Mouse (Mus musculus) neural tube, embryonic 11.5 days (tissue): ENCODE results near the gene Phtf2. TPM values are rescaled to one million over a fixed set of nuclear protein-coding genes. Genes with fewer than 3 reads are reported as not detected.

Experiments used
- ATAC-seq: fragments of 200-750 bp; cut with Nextera tagmentation; 2 replicates; pipeline ENCODE4 v1.8.0; 2017; ENCODE audit warnings: moderate number of reproducible peaks, mild to moderate bottlenecking, moderate TSS enrichment, moderate library complexity; ENCODE audit not compliant: insufficient read depth, low FRiP score, low TSS enrichment
- DNase-seq: peaks from one replicate; pipeline ENCODE4 v3.0.0-alpha.2; 2015; ENCODE audit warnings: low spot score
- H3K27ac ChIP-seq: fragments of 300-500 bp; sonication (generic); 2 replicates; pipeline ENCODE4 v1.5.1; 2014; ENCODE audit warnings: low read depth, mild to moderate bottlenecking, low read length
- H3K27me3 ChIP-seq: fragments of 300-500 bp; sonication (generic); 2 replicates; pipeline ENCODE4 v1.6.1; 2014; ENCODE audit warnings: mild to moderate bottlenecking, low read length, mixed read lengths; ENCODE audit not compliant: control insufficient read depth, insufficient read depth
- H3K36me3 ChIP-seq: fragments of 300-500 bp; sonication (generic); 2 replicates; pipeline ENCODE4 v1.6.1; 2014; ENCODE audit warnings: mild to moderate bottlenecking, low read length, moderate library complexity, mixed read lengths; ENCODE audit not compliant: control insufficient read depth, insufficient read depth
- H3K4me1 ChIP-seq: fragments of 300-500 bp; sonication (generic); 2 replicates; pipeline ENCODE4 v1.6.1; 2014; ENCODE audit warnings: low read length, mixed read lengths; ENCODE audit not compliant: control insufficient read depth, insufficient read depth
- H3K4me2 ChIP-seq: fragments of 300-500 bp; sonication (generic); 2 replicates; pipeline ENCODE4 v1.6.1; 2014; ENCODE audit warnings: low read depth, mild to moderate bottlenecking, moderate library complexity
- H3K4me3 ChIP-seq: fragments of 300-500 bp; sonication (generic); 2 replicates; pipeline ENCODE4 v1.5.1; 2014; ENCODE audit warnings: low read depth, low read length
- H3K9ac ChIP-seq: fragments of 300-500 bp; sonication (generic); 2 replicates; pipeline ENCODE4 v1.6.1; 2014; ENCODE audit warnings: mild to moderate bottlenecking, low read length
- H3K9me3 ChIP-seq: fragments of 300-500 bp; sonication (generic); 2 replicates; pipeline ENCODE4 v1.6.1; 2016; ENCODE audit warnings: low read length; ENCODE audit not compliant: control insufficient read depth
- WGBS: fragments of 180-500 bp; shearing (Covaris S2); extraction: QIAGEN DNeasy Blood & Tissue Kit; methylation state at CpG from one replicate; pipeline ENCODE4 v1.1.7; 2014; 5-methylcytosine and 5-hydroxymethylcytosine counted together
- polyA plus RNA-seq: library from polyadenylated mRNA; unstranded; fragments of >200 nt; fragmentation: Nextera tagmentation; extraction: Ambion mirVana; gene quantifications from 2 replicates; pipeline ENCODE4 v1.2.1, GENCODE M21; 2014

Phtf2 gene
- polyA plus RNA-seq, 1 experiment from 2014 or later: 21.5 TPM

DNA sequence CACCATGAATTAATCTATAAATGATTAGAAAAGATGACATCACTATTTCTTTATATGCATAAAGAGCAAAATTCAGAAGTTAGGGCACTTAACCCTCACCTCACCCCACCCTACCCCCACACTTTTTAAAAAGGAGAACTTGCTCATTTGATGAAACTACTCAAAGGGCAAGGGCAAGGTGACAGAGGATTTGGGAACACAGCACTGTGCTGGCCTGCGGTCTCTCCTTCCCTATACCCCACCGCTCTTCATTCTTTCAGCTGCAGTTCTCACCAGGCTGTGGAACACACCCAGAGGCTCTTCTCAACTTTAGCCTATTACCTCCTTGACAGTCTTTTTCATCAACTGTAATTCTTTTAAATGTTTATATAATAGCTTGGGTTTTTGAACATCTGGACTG is 34.9 kb downstream of the Phtf2 start:
- no peak overlapping the region for H3K4me2 ChIP-seq
- no peak overlapping the region for H3K4me3 ChIP-seq
- DNase-seq (no peak), ATAC-seq (no peak)
- H3K27ac ChIP-seq: no peak overlapping the region
- no peaks in the 10 kb centered on the region for H3K9me3 ChIP-seq
- 94% methylated on average over 2 of the region's 2 CpGs for WGBS
- no peaks in the 10 kb centered on the region for H3K36me3 ChIP-seq
- no peaks in the 10 kb centered on the region for H3K4me1 ChIP-seq
- H3K9ac ChIP-seq: no peak overlapping the region
- H3K27me3 ChIP-seq: no peaks in the 10 kb centered on the region

DNA sequence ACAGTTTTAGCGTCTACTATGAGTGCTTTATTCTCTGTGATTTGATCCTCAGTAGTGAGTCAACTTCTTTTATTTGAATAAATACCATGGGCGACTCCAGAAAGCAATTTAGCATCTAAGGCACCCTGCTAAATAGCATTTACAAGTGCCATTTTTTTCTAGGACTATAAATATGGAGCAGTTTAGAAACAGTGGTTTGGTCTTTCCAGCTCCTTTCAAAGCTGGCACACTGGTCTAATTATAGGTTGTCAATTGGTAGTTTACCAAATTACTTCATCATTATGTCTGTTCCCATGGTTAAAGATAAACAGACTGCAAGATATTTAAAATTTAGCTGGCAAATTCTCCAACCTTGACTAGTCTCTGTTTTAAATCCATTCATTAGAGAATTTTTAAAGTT is 38.1 kb downstream of the Phtf2 start:
- no peaks in the 10 kb centered on the region for H3K4me1 ChIP-seq
- no peak for DNase-seq
- H3K4me3 ChIP-seq: no peak overlapping the region
- WGBS: 73% methylated on average over 2 of the region's 2 CpGs
- no peak overlapping the region for H3K9ac ChIP-seq
- no peaks in the 10 kb centered on the region for H3K36me3 ChIP-seq
- no peak overlapping the region for H3K4me2 ChIP-seq
- H3K9me3 ChIP-seq: no peaks in the 10 kb centered on the region
- no peak for ATAC-seq
- H3K27ac ChIP-seq: no peak overlapping the region
- no peaks in the 10 kb centered on the region for H3K27me3 ChIP-seq

DNA sequence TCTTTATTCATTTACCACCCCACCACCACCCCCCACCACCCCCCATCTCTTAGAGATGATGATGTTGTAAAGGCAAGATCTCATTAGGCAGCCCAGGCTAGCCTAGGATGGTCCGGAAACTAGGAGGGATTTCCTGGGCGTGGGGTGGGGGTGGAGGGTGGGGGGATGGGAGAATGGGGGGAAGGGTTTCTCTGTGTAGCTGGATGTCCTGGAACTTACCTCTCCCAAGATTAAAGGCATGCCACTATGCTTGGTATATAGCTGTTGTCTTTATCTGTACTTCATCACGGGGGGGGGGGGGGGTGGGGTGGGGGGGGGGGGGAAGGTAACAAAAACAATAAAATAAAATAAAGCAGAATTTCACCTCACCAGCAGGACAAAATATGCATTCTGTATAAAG is 38.5 kb downstream of the Phtf2 start:
- 69% methylated on average over 2 of the region's 3 CpGs for WGBS
- no peak for DNase-seq
- Histone ChIP-seq H3K4me2 (no peak overlapping the region), H3K9ac (no peak overlapping the region), H3K27ac (no peak overlapping the region), H3K4me3 (no peak overlapping the region), H3K36me3 (no peaks in the 10 kb centered on the region), H3K4me1 (no peaks in the 10 kb centered on the region), H3K27me3 (no peaks in the 10 kb centered on the region), H3K9me3 (no peaks in the 10 kb centered on the region)
- no peak for ATAC-seq

DNA sequence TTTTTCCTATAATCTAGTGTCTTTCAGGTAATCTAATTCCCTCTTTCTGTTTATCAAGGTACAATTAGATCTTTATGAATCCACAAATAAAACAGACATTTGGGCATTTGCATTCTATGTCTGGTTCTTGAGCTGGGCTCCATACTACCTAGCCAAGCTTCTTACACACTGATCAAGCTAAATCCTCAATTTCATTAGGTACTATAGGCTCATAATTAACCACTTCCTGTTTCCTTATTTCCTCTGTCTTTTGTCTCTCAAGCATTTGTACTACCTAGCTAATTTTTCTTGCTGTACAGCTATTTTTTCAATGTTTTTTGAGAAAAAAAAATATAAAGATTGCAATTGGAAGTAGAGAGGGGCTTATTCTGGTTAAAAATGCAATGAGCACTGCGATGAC is 44.8 kb downstream of the Phtf2 start:
- Histone ChIP-seq H3K9ac (no peak overlapping the region), H3K4me2 (no peak overlapping the region), H3K27me3 (no peaks in the 10 kb centered on the region), H3K4me3 (no peak overlapping the region), H3K9me3 (no peaks in the 10 kb centered on the region), H3K27ac (no peak overlapping the region), H3K36me3 (no peaks in the 10 kb centered on the region), H3K4me1 (no peaks in the 10 kb centered on the region)
- WGBS: 100% methylated on average over 1 of the region's 1 CpGs
- ATAC-seq (no peak), DNase-seq (no peak)

DNA sequence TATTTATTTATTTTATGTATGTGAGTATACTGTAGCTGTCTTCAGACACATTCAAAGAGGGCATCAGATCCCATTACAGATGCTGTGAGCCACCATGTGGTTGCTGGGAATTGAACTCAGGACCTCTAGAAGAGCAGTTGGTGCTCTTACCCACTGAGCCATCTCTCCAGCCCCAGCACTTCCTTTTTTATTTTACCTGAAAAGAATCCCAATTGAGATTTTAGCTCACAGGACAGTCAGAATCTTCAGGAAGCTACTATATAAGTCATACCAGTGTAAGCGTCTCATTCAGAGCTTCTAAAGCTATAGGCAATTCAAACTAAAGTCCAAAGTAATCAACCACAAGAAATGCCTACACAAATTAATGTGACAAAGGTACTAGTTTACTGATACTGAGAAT is 47.5 kb downstream of the Phtf2 start:
- no peak overlapping the region for H3K27ac ChIP-seq
- WGBS: 90% methylated on average over 1 of the region's 1 CpGs
- no peaks in the 10 kb centered on the region for H3K9me3 ChIP-seq

DNA sequence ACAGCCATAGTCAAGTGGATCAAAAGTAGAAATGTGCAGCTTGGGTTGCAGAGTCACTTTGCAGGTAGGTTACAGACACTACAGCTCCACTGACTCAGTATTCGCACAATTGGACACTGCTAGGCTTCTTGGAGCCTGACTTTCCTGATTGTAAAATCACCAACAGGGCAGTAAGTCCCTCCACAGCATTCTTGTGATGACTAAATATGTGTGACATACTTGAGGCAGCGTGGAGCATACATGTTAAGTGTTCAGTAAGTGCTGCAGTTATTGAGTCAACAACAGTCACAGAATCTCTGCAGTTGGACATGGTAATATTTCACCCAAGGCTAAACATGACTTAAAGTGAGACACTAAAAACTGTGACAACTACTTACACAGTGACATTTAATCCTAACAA is 50.5 kb downstream of the Phtf2 start:
- Histone ChIP-seq H3K4me2 (no peak overlapping the region), H3K27me3 (no peaks in the 10 kb centered on the region), H3K4me1 (no peaks in the 10 kb centered on the region), H3K36me3 (no peaks in the 10 kb centered on the region), H3K27ac (no peak overlapping the region), H3K9me3 (no peaks in the 10 kb centered on the region), H3K4me3 (no peak overlapping the region), H3K9ac (no peak overlapping the region)
- DNase-seq (no peak), ATAC-seq (no peak)
- 89% methylated on average over 2 of the region's 2 CpGs for WGBS

More for the DNA sequence above, 47.5 kb downstream of the Phtf2 start:
- Histone ChIP-seq H3K9ac (no peak overlapping the region), H3K4me1 (no peaks in the 10 kb centered on the region), H3K4me2 (no peak overlapping the region), H3K27me3 (no peaks in the 10 kb centered on the region), H3K36me3 (no peaks in the 10 kb centered on the region), H3K4me3 (no peak overlapping the region)
- no peak for ATAC-seq
- no peak for DNase-seq

DNA sequence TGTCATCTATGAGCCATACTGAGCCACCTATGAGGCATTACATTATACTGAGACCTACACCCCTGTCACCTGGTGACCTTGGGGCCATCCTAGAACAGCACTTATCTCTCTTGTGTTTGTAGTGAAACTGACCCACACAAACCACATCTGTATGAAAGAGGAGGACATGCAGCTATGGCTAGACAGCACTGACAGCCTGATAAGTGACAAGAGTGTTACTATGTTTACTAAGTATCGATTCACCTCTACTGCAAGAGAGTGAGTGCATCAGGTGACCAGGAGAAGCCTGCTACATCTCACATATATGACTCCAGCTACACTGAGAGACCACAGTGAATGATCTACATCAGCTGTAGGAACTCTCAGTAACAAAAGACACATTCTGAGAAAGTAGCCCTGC is 51.2 kb downstream of the Phtf2 start:
- Histone ChIP-seq H3K4me2 (no peak overlapping the region), H3K9ac (no peak overlapping the region), H3K9me3 (no peaks in the 10 kb centered on the region), H3K4me1 (no peaks in the 10 kb centered on the region), H3K36me3 (no peaks in the 10 kb centered on the region), H3K27ac (no peak overlapping the region), H3K4me3 (no peak overlapping the region), H3K27me3 (no peaks in the 10 kb centered on the region)
- ATAC-seq: no peak
- WGBS: 88% methylated on average over 1 of the region's 1 CpGs
- DNase-seq: no peak

DNA sequence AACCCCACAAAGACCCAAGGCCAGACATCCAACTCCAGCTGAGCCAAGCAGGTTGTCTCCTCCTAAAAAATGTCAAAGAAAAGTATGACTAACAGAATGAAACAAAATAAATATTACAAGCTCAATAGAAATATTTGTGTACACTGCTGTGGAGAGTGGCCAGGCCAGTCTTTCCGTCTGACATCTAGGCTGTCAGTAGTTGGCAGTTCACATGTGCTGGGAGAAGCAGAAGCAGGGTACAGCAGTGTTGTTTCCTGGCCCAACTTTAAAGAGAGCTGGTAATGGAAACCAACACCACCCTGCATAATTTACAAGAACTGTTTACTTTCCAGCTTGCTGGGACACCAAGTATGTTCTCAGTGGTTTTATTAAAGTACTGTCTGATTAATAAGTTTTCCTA is 60.3 kb downstream of the Phtf2 start:
- ATAC-seq (no peak), DNase-seq (no peak)
- Histone ChIP-seq H3K36me3 (no peaks in the 10 kb centered on the region), H3K4me3 (no peak overlapping the region), H3K4me1 (no peaks in the 10 kb centered on the region), H3K9me3 (no peaks in the 10 kb centered on the region), H3K27me3 (no peaks in the 10 kb centered on the region), H3K4me2 (no peak overlapping the region), H3K9ac (no peak overlapping the region), H3K27ac (no peak overlapping the region)
- WGBS: 83% methylated on average over 1 of the region's 1 CpGs

DNA sequence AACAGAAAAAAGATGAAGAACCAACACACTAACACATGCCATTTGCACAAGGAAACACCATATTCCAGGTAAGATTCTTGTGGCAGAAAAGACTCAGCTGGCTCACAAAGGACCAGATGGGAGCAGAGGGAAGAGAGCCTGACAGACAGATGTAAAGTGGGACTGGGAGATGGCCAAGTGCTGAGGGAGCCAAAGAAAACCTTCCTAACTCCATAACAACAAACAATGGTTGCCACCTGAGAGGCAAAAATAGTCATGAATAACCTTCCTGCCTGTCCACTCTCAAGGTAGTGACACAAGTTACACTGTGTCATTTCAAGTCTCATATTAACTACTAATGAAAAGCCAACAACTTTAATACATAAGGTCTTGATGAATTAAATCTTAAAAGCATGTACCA is 60.8 kb downstream of the Phtf2 start:
- H3K4me1 ChIP-seq: no peaks in the 10 kb centered on the region
- no peaks in the 10 kb centered on the region for H3K27me3 ChIP-seq
- no peak overlapping the region for H3K4me3 ChIP-seq
- H3K27ac ChIP-seq: no peak overlapping the region
- no peaks in the 10 kb centered on the region for H3K9me3 ChIP-seq
- ATAC-seq (no peak), DNase-seq (no peak)
- H3K4me2 ChIP-seq: no peak overlapping the region
- no peaks in the 10 kb centered on the region for H3K36me3 ChIP-seq
- no peak overlapping the region for H3K9ac ChIP-seq
